Mouse (Mus musculus) layer of hippocampus, adult 11-12 months (tissue): ENCODE results near the gene Ace3.

Source experiments
- DNase-seq: peaks from one replicate; pipeline ENCODE4 v3.0.0; 2022; ENCODE audit warnings: low spot score

Gene Ace3

GRCm38 (mm10) chr11:106044349-106044748 is 49.9 kb downstream of the Ace3 start:
- DNase-seq: no peak

GRCm38 (mm10) chr11:106045256-106045655 is 50.8 kb downstream of the Ace3 start:
- no peak for DNase-seq

- no peak for DNase-seq
Measured at GRCm38 (mm10) chr11:106045780-106046179, 51.3 kb downstream of the Ace3 start.

GRCm38 (mm10) chr11:106046584-106046983 is 52.1 kb downstream of the Ace3 start:
- no peak for DNase-seq

- no peak for DNase-seq
Measured at GRCm38 (mm10) chr11:106053921-106054320, 59.4 kb downstream of the Ace3 start.

GRCm38 (mm10) chr11:106054600-106054999 is 60.1 kb downstream of the Ace3 start:
- no peak for DNase-seq
